In genomic region chr7:117630657-117631056, GRCm38 (mm10) we compare ENCODE assay signal across 8 mouse cellular contexts.
DNase-seq lines count a peak whose midpoint lies in the region; ATAC-seq lines count a peak whose summit lies in the region.

No protein-coding gene starts in this region.

- no peak overlapping the region for H3K4me3 ChIP-seq in liver, embryonic 11.5 days (ENCODE audit: low read depth, low read length)
- no peak overlapping the region for H3K4me3 ChIP-seq in intestine, embryonic 15.5 days (replicated peaks)

- no peak for ATAC-seq in liver, embryonic 11.5 days (replicated peaks; ENCODE audit: low FRiP score)
- no peak for ATAC-seq in intestine, embryonic 15.5 days

- DNase-seq in adrenal gland, adult 2 months: peak; percentile 37
- DNase-seq in adrenal gland, postnatal 4 days (ENCODE audit: low spot score in 2 of 2): no peak
- DNase-seq in liver: peak; percentile 32
- no peak for DNase-seq in liver, embryonic 11.5 days (ENCODE audit: low spot score)
- DNase-seq in embryo, embryonic 10.5 days (ENCODE audit: low spot score): peak; percentile 54
- DNase-seq in lung, postnatal 36 days: peak; percentile 55
- no peak for DNase-seq in frontal cortex, postnatal 14 days (ENCODE audit: low spot score in 2 of 2)

- H3K9ac ChIP-seq in liver, embryonic 11.5 days (ENCODE audit: low read depth, low read length): no peak overlapping the region
- H3K9ac ChIP-seq in intestine, embryonic 15.5 days: no peak overlapping the region

- WGBS in liver, embryonic 11.5 days: 55% methylated on average over 5 of the region's 5 CpGs
- 64% methylated on average over 5 of the region's 5 CpGs for WGBS in intestine, embryonic 15.5 days

- H3K27ac ChIP-seq in liver, embryonic 11.5 days (ENCODE audit: low read depth, low read length): no peak overlapping the region
- no peak overlapping the region for H3K27ac ChIP-seq in intestine, embryonic 15.5 days

- no peaks in the 10 kb centered on the region for H3K4me1 ChIP-seq in liver, embryonic 11.5 days (replicated peaks; ENCODE audit: control insufficient read depth, insufficient read depth, low read length)
- H3K4me1 ChIP-seq in intestine, embryonic 15.5 days (replicated peaks): no peaks in the 10 kb centered on the region

- no peaks in the 10 kb centered on the region for H3K27me3 ChIP-seq in liver, embryonic 11.5 days (replicated peaks; ENCODE audit: control insufficient read depth, insufficient read depth, low read length)
- H3K27me3 ChIP-seq in intestine, embryonic 15.5 days (replicated peaks): no peaks in the 10 kb centered on the region

- H3K36me3 ChIP-seq in liver, embryonic 11.5 days (ENCODE audit: control insufficient read depth, insufficient read depth, low read length): no peaks in the 10 kb centered on the region
- H3K36me3 ChIP-seq in intestine, embryonic 15.5 days: no peaks in the 10 kb centered on the region

- H3K4me2 ChIP-seq in liver, embryonic 11.5 days: no peak overlapping the region
- no peak overlapping the region for H3K4me2 ChIP-seq in intestine, embryonic 15.5 days (replicated peaks)

- no peaks in the 10 kb centered on the region for H3K9me3 ChIP-seq in liver, embryonic 11.5 days (ENCODE audit: control insufficient read depth, low read length)
- no peaks in the 10 kb centered on the region for H3K9me3 ChIP-seq in intestine, embryonic 15.5 days

Comparison
In these comparisons a context has a peak if more than half of its experiments do, and no peak if none do; other contexts are left out.
1. DNase-seq: peak in adrenal gland, adult 2 months (single experiment), liver (single experiment), embryo, embryonic 10.5 days (single experiment) and lung, postnatal 36 days (single experiment); none in adrenal gland, postnatal 4 days (0 of 2), liver, embryonic 11.5 days (single experiment) and frontal cortex, postnatal 14 days (0 of 2).